Mouse (Mus musculus): Measurements from ENCODE around the gene Il12rb1.

DNA sequence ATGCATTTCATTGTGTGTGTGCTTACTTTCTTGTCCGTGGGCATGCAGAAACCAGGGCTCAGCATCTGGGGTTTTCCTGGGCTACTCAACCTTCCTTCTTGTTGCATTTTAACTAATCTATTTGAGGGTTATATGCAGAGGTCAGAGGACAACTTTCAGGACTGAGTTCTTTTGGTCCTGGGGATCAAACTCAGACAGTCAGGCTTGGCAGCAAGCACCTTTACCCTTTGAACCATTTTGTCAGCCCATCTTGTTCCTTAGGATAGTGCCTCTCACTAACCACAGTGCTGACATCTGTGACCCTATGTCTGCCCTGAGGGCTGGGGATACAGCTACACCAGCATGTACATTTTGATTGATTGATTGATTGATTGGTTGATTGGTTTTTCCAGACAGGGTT is 19.5 kb downstream of the Il12rb1 start:
- TF ChIP-seq CTCF (IDR thresholded peaks at IDR 0.05; ENCODE audit: extremely low read depth, insufficient read depth, low read length) = no peak
- no peak for TF ChIP-seq POLR2A (IDR thresholded peaks at IDR 0.05; ENCODE audit: extremely low read depth, insufficient read depth, low read length)

All from cortical plate, adult 2 months (tissue).